Mouse (Mus musculus): ENCODE measurements at regions not wholly inside any gene's neighbourhood (a gene's known extent, or its start where the extent isn't known, plus 50 kb on each side); places are given as distances from the start of the nearest gene placed in this dataset.

DNA sequence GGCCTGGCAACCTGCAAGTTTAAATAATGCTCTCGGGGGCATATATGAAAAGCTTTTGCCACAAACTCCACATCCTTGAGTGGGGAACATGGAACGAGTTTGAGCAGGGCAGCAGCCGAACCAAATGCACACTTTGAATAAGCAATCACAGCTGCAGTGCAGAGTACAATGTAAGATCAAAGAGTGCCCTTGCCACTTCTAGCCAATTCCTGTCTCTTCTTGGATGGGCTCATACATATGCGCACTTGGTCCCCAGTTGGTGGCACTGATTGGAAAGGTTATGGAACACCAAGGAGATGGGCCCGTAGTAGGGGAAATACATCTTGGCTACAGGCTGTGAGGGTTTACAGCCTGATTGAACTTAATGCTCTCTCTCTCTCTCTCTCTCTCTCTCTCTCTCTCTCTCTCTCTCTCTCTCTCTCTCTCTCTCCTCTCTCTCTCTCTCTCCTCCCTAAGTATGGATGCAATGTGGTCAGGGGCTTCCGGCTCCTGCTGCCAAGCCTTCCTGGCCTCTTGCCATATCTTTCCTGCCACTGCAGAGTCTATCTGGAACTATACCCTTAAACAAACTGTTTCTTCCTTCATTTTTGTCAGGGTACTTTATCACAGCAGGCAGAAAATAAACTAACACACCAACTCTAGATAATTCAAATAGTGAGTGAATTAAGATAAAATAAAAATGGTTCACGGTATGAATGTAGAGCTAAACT is 88.6 kb upstream of the Mbnl3 start:
- DNase-seq (ENCODE audit: low spot score in 2 of 2), result no peak

- DNase-seq (ENCODE audit: low spot score in 2 of 2), result no peak
Observed at GRCm38 (mm10) chrX:51292310-51292709, 86.0 kb upstream of the Mbnl3 start.

DNA sequence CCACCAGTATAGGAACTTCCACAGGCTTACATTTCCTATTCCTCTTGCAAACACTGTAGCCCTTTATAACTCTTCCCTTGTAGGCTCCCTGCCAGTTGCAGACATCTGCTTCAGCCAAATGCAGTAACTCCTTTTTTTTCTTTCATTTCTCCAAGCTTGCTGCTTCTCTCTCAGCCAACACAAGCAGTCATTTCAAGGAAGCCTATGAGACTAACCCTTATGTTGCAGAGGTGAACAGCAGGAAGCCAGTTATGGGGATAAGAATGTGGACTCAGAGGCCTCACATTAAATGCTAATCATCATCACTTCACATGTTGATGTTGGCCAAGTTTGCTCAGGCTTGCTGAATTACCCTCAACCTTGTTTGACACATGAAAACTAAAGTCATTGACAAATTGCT is 71.9 kb upstream of the Mbnl3 start:
- DNase-seq (ENCODE audit: low spot score in 2 of 2), result peak; percentile 1 to 17

GRCm38 (mm10) chrX:51264746-51265145 is 58.4 kb upstream of the Mbnl3 start:
- DNase-seq (ENCODE audit: low spot score in 2 of 2), result no peak

All from right cerebral cortex, postnatal 36 days (tissue).